Mouse (Mus musculus) heart, postnatal 10 days (tissue): ENCODE data around the gene Mcu. TPM values are rescaled to one million over a fixed set of nuclear protein-coding genes. Genes with fewer than 3 reads are reported as not detected.

Experiments
- total RNA-seq, 2 experiments: library from RNA; stranded (reverse); gene quantifications; 2 replicates each; pipeline ENCODE4 v1.2.3; 2021

Gene Mcu
- total RNA-seq, 2 experiments from 2014 or later: 23.9 to 24.3 TPM

Other genes starting within 250 kb of the Mcu start
- 100 to 1,000 TPM; 125 to 130 TPM for gene Gm10273, start 221.1 kb downstream of the Mcu start, total RNA-seq
- gene Pla2g12b, start 213.0 kb downstream of the Mcu start, total RNA-seq: not detected
- gene Oit3, start 174.9 kb downstream of the Mcu start, total RNA-seq: under 1 TPM; 0.17 to 0.31 TPM
- gene Gm10322, start 629 bp downstream of the Mcu start, total RNA-seq: not detected
- gene Micu1, start 85.8 kb upstream of the Mcu start, total RNA-seq: 10 to 100 TPM; 25.9 to 26.4 TPM